Comparison of ENCODE assay signal across 13 mouse cellular contexts in genomic region chr3:67867420-67868065, GRCm38 (mm10). TPM values are rescaled to one million over a fixed set of nuclear protein-coding genes. Genes with fewer than 3 reads are reported as not detected.
A peak's percentile ranks its signal among the peaks of the same experiment; 100 is the strongest.
DNase-seq lines count a peak whose midpoint lies in the region; ATAC-seq lines count a peak whose summit lies in the region.
"Had no signal": no experiment of that assay in that cellular context is flagged by ENCODE, and none has a peak within 500 bp of the region (broad histone marks: within the 10 kb centered on the region; RNA-seq: fewer than 3 reads in every experiment).

No protein-coding gene starts in this region.

- H3K4me1 ChIP-seq in limb, embryonic 11.5 days (ENCODE audit: control insufficient read depth, insufficient read depth, low read length), result no peaks in the 10 kb centered on the region
- peaks cover 6% of the 10 kb centered on the region for H3K4me1 ChIP-seq in limb, embryonic 10.5 days
- no peaks in the 10 kb centered on the region for H3K4me1 ChIP-seq in kidney, embryonic 14.5 days (ENCODE audit: control insufficient read depth, insufficient read depth, low read length)
- no peaks in the 10 kb centered on the region for H3K4me1 ChIP-seq in midbrain, embryonic 11.5 days (ENCODE audit: control insufficient read depth, insufficient read depth, low read length)

- no peaks in the 10 kb centered on the region for H3K9me3 ChIP-seq in limb, embryonic 11.5 days (ENCODE audit: control insufficient read depth, low read length)
- H3K9me3 ChIP-seq in limb, embryonic 10.5 days (replicated peaks), result no peaks in the 10 kb centered on the region
- no peaks in the 10 kb centered on the region for H3K9me3 ChIP-seq in kidney, embryonic 14.5 days (ENCODE audit: control insufficient read depth, low read length)
- no peaks in the 10 kb centered on the region for H3K9me3 ChIP-seq in midbrain, embryonic 11.5 days (ENCODE audit: control insufficient read depth, low read length)

- no peak overlapping the region for H3K9ac ChIP-seq in limb, embryonic 11.5 days (ENCODE audit: low read length)
- no peak overlapping the region for H3K9ac ChIP-seq in kidney, embryonic 14.5 days (ENCODE audit: low read depth, low read length)
- no peak overlapping the region for H3K9ac ChIP-seq in midbrain, embryonic 11.5 days (ENCODE audit: low read length)

- no peak overlapping the region for H3K27ac ChIP-seq in limb, embryonic 11.5 days (replicated peaks; ENCODE audit: low read depth, low read length)
- H3K27ac ChIP-seq in limb, embryonic 10.5 days, result no peak overlapping the region
- no peak overlapping the region for H3K27ac ChIP-seq in kidney, embryonic 14.5 days (ENCODE audit: low read depth, low read length)
- H3K27ac ChIP-seq in midbrain, embryonic 11.5 days (ENCODE audit: low read depth, low read length), result no peak overlapping the region

- no peaks in the 10 kb centered on the region for H3K27me3 ChIP-seq in limb, embryonic 11.5 days (ENCODE audit: control insufficient read depth, insufficient read depth, low read length)
- H3K27me3 ChIP-seq in limb, embryonic 10.5 days (ENCODE audit: low read depth, poor library complexity, severe bottlenecking), result no peaks in the 10 kb centered on the region
- no peaks in the 10 kb centered on the region for H3K27me3 ChIP-seq in kidney, embryonic 14.5 days (ENCODE audit: control insufficient read depth, insufficient read depth, low read length)
- no peaks in the 10 kb centered on the region for H3K27me3 ChIP-seq in midbrain, embryonic 11.5 days (ENCODE audit: control insufficient read depth, insufficient read depth, low read length)

- H3K36me3 ChIP-seq in limb, embryonic 11.5 days (ENCODE audit: control insufficient read depth, insufficient read depth, low read length), result no peaks in the 10 kb centered on the region
- H3K36me3 ChIP-seq in limb, embryonic 10.5 days, result no peaks in the 10 kb centered on the region
- no peaks in the 10 kb centered on the region for H3K36me3 ChIP-seq in kidney, embryonic 14.5 days (ENCODE audit: control insufficient read depth, insufficient read depth, low read length)
- no peaks in the 10 kb centered on the region for H3K36me3 ChIP-seq in midbrain, embryonic 11.5 days (ENCODE audit: control insufficient read depth, insufficient read depth, low read length)

- no peak for ATAC-seq in limb, embryonic 11.5 days (ENCODE audit: insufficient number of reproducible peaks, low FRiP score, low TSS enrichment, low read depth)
- peak; percentile 96 for ATAC-seq in kidney, embryonic 14.5 days (ENCODE audit: low FRiP score, low TSS enrichment)
- ATAC-seq in midbrain, embryonic 11.5 days (ENCODE audit: low FRiP score), result peak; percentile 90
- ATAC-seq: forebrain, embryonic 16.5 days had no signal

- no peak overlapping the region for H3K4me3 ChIP-seq in limb, embryonic 11.5 days (ENCODE audit: low read depth, low read length)
- H3K4me3 ChIP-seq in limb, embryonic 10.5 days, result no peak overlapping the region
- H3K4me3 ChIP-seq in kidney, embryonic 14.5 days (ENCODE audit: low read length), result no peak overlapping the region
- H3K4me3 ChIP-seq in midbrain, embryonic 11.5 days (ENCODE audit: low read depth, low read length), result no peak overlapping the region

- 22% methylated on average over 13 of the region's 13 CpGs for WGBS in limb, embryonic 11.5 days
- WGBS in limb, embryonic 10.5 days, result 37% methylated on average over 13 of the region's 13 CpGs
- WGBS in kidney, embryonic 14.5 days, result 14% methylated on average over 13 of the region's 13 CpGs
- 74% methylated on average over 13 of the region's 13 CpGs for WGBS in midbrain, embryonic 11.5 days

- no peak for DNase-seq in limb, embryonic 11.5 days (ENCODE audit: low spot score)
- DNase-seq in limb, embryonic 10.5 days (ENCODE audit: low spot score), result no peak
- peak; percentile 40 for DNase-seq in forelimb bud, embryonic 11.5 days (ENCODE audit: low read depth, low spot score)
- DNase-seq in midbrain, embryonic 11.5 days (ENCODE audit: low spot score, missing footprints), result peak; percentile 78
- no peak for DNase-seq in adrenal gland, postnatal 10 days
- no peak for DNase-seq in retina, embryonic 14.5 days (ENCODE audit: low spot score)
- DNase-seq in yolk sac, embryonic 10.5 days (ENCODE audit: low spot score), result no peak
- DNase-seq: B cell, adult 2 months; heart, adult 18-20 months; thymus, adult 2 months had no signal

- peak overlapping the region; percentile 12; the same call in 1 of the 2 replicates for H3K4me2 ChIP-seq in limb, embryonic 11.5 days (ENCODE audit: low read depth, severe bottlenecking)
- no peak overlapping the region for H3K4me2 ChIP-seq in kidney, embryonic 14.5 days (replicated peaks; ENCODE audit: low read depth, low read length)
- no peak overlapping the region for H3K4me2 ChIP-seq in midbrain, embryonic 11.5 days

RNA-seq across cellular contexts. Expression of gene Iqcj, which starts 24.5 kb away (rescaled TPM):
- polyA plus RNA-seq in limb, embryonic 11.5 days (2014; fragmentation: Nextera tagmentation; extraction: Ambion mirVana), result 0.16 TPM in 1 of 2 replicates, not detected in the other
- not detected in 2 replicates for polyA plus RNA-seq in limb, embryonic 10.5 days (2016; fragmentation: Nextera tagmentation; extraction: Ambion mirVana)
- polyA plus RNA-seq in kidney, embryonic 14.5 days (2014; fragmentation: Nextera tagmentation; extraction: Ambion mirVana), result not detected in 2 replicates
- 0.23 and 0.34 TPM in 2 replicates for polyA plus RNA-seq in midbrain, embryonic 11.5 days (2014; fragmentation: Nextera tagmentation; extraction: Ambion mirVana)
- total RNA-seq in adrenal gland, postnatal 10 days (2021), result not detected
- total RNA-seq: heart, adult 18-20 months; hematopoietic stem cell, adult 5-6 weeks had no signal

RNA-seq across cellular contexts. Expression of gene Iqschfp, which starts 24.5 kb away (rescaled TPM):
- 0.16 and 0.56 TPM in 2 replicates for polyA plus RNA-seq in limb, embryonic 11.5 days (2014; fragmentation: Nextera tagmentation; extraction: Ambion mirVana)
- not detected in 2 replicates for polyA plus RNA-seq in limb, embryonic 10.5 days (2016; fragmentation: Nextera tagmentation; extraction: Ambion mirVana)
- 0.14 TPM in 1 of 2 replicates, not detected in the other for polyA plus RNA-seq in kidney, embryonic 14.5 days (2014; fragmentation: Nextera tagmentation; extraction: Ambion mirVana)
- polyA plus RNA-seq in midbrain, embryonic 11.5 days (2014; fragmentation: Nextera tagmentation; extraction: Ambion mirVana), result 2.6 and 3.5 TPM in 2 replicates
- total RNA-seq in adrenal gland, postnatal 10 days (2021), result not detected
- total RNA-seq: heart, adult 18-20 months; hematopoietic stem cell, adult 5-6 weeks had no signal
- polyA plus RNA-seq: thymus, adult 2 months had no signal

Comparison
In these comparisons a context has a peak if more than half of its experiments do, and no peak if none do; other contexts are left out.
1. DNase-seq: peak in forelimb bud, embryonic 11.5 days (single experiment) and midbrain, embryonic 11.5 days (single experiment); none in limb, embryonic 11.5 days (single experiment), limb, embryonic 10.5 days (single experiment), adrenal gland, postnatal 10 days (single experiment), retina, embryonic 14.5 days (single experiment) and yolk sac, embryonic 10.5 days (single experiment).